Mouse (Mus musculus) lung, postnatal 36 days (tissue): ENCODE results near the gene Mtmr3.

Experiments
- DNase-seq: peaks from one replicate; pipeline ENCODE4 v3.0.0; 2022; ENCODE audit warnings: mixed read lengths

Mtmr3 gene

GRCm38 (mm10) chr11:4461154-4461553 lies 133.5 kb downstream of the Mtmr3 start:
- no peak for DNase-seq

GRCm38 (mm10) chr11:4460615-4461014 lies 134.0 kb downstream of the Mtmr3 start:
- DNase-seq = no peak

- no peak for DNase-seq
Observed at GRCm38 (mm10) chr11:4454895-4455535, 139.6 kb downstream of the Mtmr3 start.

GRCm38 (mm10) chr11:4452467-4453184 lies 142.0 kb downstream of the Mtmr3 start:
- no peak for DNase-seq

- peak; percentile 75 for DNase-seq
Observed at GRCm38 (mm10) chr11:4451116-4451515, 143.5 kb downstream of the Mtmr3 start.

- DNase-seq = no peak
Observed at GRCm38 (mm10) chr11:4446195-4446868, 148.3 kb downstream of the Mtmr3 start.

GRCm38 (mm10) chr11:4442280-4442679 lies 152.4 kb downstream of the Mtmr3 start:
- peak; percentile 30 for DNase-seq

GRCm38 (mm10) chr11:4440978-4441377 lies 153.7 kb downstream of the Mtmr3 start, which contains the start of gene Hormad2:
Gene Hormad2 (minus strand): TSS chr11:4441105.
- peak; percentile 20 for DNase-seq

- DNase-seq = no peak
Observed at GRCm38 (mm10) chr11:4438211-4438610, 156.5 kb downstream of the Mtmr3 start.

GRCm38 (mm10) chr11:4437318-4437717 lies 157.3 kb downstream of the Mtmr3 start:
- no peak for DNase-seq

GRCm38 (mm10) chr11:4436631-4437030 lies 158.0 kb downstream of the Mtmr3 start:
- peak; percentile 40 for DNase-seq

GRCm38 (mm10) chr11:4434461-4434860 lies 160.2 kb downstream of the Mtmr3 start:
- DNase-seq = no peak
